Mouse (Mus musculus): Measurements from ENCODE around the gene Rcan2.
"Not testable (repeated sequence)": the region's sequence is repeated elsewhere in the genome, so short reads cannot be mapped to it uniquely, and the experiment has no call there.

Gene Rcan2

DNA sequence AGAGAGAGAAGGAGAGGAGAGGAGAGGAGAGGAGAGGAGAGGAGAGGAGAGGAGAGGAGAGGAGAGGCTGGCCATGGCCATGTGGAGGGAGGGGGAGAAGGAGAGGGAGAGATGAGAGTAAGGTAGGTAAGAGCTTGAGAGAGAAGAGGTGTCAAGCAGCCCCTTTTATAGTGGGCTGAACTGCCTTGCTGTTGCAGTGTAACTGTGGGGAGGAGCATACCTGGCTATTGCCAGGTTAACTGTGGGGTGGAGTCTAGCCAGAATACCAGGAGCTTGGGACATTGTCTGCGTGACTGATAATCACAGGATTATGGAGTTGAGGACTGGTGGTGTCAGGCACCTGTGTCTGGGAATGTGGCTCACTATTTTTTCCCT is 24.2 kb downstream of the Rcan2 start:
- DNase-seq (ENCODE audit: low read depth, low spot score): not testable (repeated sequence)

DNA sequence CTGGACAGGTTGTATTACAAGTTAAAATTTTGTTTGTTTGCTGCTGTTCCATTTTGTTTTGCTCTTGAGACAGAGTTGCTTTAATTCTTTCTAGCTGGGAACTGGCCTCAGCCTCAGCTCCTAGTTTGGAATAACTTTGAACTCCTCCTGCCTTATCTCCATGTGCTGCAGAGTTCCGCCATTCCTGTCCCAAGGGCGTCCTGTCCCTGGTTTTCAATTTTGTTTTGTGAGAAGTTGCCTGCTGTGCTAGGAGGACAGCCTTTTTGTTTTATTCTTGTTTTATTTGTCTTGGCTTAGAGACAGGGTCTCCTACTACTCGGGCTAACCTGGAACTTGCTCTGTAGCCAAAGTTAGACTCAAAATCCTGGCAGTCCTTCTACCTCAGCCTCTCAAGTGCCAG is 26.1 kb downstream of the Rcan2 start:
- DNase-seq (ENCODE audit: low read depth, low spot score): no peak

DNA sequence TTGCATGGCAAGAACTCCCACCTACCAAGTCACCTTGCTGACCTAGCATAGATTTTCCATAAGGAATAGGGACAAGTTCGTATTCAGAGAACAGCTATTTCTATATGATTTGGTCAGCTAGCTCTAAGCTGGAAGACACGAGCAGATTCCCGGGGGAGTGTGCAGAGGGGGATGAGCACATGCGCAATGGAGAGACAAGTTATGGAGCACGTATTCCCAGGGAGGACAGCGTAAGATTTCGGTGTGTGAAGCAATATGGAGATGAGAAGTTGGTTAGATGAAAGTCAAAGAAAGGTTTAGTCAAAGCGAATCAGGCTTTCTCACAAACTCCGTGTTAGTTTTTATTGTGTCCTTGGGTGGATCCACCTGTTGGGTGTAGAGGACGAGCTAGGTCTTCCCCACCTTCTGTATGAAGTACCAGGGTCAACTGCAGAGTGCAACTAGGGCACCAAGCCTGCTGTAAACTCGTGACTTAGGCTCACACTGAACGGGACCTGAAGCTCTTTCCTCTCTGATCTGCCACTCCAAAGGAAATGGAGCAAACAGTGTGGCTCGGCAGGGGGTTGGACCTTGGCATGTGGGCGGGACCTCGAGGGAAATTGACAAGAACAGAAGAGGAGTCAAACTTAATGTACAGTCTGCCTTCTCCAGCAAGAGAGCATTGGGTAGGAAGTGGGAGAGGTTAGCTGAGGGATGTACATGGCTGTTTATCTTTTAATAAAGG is 31.4 kb downstream of the Rcan2 start:
- DNase-seq (ENCODE audit: low read depth, low spot score): no peak

DNA sequence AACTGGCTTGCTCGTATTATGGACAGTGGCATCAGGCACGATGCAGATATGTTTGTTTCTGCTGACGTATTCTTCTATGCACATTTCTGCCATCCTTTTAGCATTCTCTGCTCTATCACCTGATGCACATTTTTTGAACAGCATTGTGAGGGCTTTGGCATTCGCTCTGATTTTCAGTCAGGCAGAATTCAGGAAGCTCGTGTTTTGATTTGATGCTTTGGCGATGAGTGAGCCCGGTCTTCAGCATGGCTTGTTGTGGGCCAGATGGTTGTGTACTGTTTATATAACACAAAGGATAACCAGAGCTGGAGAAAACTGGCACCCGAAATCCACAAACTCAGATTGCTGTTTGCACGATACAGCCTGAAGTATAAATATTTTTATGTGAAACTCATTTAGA is 39.1 kb downstream of the Rcan2 start:
- no peak for DNase-seq (ENCODE audit: low read depth, low spot score)

DNA sequence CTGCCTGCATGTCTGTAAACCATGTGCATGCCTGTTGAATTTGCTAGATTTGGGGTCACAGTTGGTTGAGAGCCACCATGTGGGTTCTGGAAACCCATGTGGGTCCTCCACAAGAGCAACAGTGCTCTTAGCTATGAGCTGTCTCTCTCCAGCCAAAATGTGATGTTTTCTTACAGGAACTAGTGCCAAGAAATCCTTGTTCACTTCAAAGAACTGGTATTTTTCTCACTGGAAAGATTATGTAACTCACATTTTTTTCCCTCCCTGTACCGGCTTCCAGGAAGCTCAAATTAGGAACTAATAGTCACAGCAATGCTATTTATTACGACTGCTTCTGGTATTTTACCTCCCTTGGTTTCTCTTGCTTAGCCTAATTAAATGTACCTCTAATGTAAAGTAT is 45.6 kb downstream of the Rcan2 start:
- no peak for DNase-seq (ENCODE audit: low read depth, low spot score)

DNA sequence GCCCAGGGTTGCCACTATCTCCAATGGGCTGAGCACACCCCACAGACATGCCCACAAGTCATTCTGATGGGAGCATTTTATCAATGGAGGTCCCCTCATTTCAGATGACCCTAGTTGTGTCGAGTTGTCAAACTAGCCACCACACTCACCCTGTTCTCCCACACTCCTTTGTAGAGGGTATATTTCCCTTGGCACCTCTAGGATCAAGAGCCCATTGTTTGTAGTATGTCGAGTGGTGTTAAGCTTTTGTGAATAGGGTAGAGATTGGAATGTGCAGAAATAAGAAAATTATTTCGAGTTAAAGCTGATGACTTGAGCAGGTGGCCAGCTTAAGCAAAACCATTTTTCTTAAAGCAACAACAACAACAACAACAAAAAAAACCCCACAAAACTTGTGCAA is 47.8 kb downstream of the Rcan2 start:
- no peak for DNase-seq (ENCODE audit: low read depth, low spot score)

DNA sequence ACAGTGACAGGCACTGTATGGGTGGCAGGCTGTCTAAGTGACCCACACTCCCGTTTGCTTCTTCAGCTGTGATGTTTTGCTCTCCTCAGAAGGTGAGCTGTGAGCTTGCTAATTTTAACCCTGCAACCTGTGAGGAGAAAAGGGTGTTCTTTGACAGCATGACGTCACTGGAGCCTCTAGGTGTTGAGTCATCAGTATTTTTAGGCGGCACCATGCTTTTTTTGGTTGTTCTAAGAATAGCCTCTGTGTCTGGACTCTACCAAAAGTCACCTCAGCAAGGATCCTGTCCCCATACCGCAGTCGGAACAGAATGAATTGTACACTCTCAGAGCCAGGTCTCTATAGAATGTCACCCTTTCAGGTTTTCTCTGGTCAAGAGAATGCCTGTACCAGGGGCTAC is 54.0 kb downstream of the Rcan2 start:
- DNase-seq (ENCODE audit: low read depth, low spot score): no peak

DNA sequence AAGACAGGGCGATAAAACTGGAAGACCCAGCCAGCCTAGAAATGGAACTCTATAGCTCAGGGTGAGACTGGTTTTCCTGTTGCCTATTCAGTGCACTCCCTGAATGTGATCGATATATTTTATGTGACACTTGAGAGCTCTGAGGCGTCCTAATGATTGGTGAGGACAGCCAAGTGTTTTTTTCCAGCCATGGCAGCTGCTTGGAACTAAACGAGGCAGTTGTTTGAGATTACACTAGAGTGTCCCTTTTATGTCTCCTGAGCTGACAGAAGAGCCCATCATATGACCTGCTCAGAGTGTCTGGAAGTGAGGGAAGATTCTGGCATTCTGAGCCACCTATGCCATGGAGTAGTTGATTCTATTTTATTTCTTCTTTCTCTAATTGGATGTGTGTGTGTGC is 54.9 kb downstream of the Rcan2 start:
- DNase-seq (ENCODE audit: low read depth, low spot score): no peak

DNA sequence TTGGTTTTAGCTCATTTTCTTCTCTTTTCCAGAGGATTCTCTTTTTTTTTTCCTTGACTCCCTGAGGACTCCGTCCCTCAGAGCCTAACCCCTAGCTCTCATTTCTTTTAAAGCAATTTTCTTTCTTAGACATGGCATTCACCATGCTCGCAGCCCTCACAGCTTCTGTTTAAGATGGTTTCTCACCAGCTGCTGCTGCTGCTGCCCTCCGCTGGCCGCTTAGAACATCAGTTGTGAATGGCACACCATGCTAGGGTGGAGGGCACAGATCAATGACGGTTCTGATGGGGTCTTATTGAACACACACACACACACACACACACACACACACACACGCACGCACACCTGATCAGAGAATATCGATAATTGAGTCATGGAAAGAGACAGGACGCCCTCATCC is 67.7 kb downstream of the Rcan2 start:
- no peak for DNase-seq (ENCODE audit: low read depth, low spot score)

DNA sequence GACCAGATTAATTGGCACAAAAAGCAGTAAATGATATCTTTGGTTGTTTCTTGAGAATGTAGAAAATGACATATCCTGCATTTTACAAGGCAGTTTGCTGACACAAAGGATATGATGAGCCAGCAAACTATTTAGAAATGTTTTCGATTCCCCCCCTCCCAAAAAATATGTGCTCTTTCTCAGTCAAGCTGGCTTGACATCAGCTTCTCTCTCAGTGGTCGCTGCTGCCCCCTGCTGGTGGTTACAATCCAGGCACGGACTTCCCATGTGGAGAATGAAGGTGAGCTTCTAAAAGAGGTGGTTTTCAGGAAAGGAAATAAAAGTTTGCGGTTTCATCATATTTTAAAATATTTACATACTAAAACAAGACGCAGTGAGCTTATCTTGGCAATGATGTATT is 68.5 kb downstream of the Rcan2 start:
- DNase-seq (ENCODE audit: low read depth, low spot score): peak; percentile 69

DNA sequence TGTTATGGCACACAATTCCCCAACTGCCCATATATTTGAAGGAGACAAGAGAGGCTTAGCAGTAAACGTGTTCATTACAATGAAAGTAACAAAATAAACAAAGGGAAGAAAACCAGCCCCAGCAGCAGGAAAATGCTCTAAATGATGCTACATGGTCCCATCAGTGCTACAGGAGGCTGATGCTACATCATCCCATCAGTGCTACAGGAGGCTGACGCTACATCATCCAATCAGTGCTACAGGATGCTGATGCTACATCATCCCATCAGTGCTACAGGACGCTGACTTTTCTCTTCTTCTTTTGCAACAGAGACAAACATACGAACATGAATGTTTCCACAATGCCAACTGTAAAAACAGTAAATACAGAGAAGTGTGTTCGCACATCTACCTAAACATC is 73.3 kb downstream of the Rcan2 start:
- DNase-seq (ENCODE audit: low read depth, low spot score): no peak

DNA sequence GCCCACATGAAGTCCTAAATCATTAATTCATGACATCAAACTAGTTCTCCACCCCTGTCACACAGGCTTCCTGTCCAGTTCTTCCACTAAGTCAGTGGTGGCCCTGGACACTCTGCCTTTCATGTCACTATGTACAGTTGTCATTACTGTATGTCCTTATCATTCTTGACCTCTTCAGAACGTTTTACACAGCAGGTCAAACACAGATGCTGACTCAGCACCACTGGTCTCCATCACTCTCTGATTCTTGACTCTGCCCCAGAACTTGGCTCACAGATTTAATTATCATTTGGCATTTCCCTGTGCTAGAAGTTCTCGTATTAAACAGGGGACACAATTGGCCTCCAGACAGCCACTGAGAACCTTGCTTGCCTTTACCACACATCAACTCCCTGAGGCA is 76.3 kb downstream of the Rcan2 start:
- DNase-seq (ENCODE audit: low read depth, low spot score): no peak

DNA sequence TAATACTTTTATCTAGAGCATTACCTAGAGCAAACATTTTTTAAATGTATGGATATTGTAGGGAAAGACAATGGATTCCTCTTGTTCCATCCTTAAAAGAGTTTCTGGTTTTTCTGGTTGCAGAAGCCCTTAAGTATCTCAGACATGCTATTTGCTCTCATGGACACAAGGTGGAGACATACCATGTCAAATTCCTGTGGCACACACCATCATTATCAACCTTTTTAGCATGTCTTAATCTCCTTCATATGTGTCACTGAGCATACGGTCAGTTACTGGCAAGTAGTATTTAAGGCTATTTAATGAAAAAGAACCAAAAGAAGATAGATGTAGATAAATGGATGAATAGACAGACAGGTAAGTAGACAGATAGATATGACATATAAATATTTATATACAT is 81.9 kb downstream of the Rcan2 start:
- DNase-seq (ENCODE audit: low read depth, low spot score): peak; percentile 63

DNA sequence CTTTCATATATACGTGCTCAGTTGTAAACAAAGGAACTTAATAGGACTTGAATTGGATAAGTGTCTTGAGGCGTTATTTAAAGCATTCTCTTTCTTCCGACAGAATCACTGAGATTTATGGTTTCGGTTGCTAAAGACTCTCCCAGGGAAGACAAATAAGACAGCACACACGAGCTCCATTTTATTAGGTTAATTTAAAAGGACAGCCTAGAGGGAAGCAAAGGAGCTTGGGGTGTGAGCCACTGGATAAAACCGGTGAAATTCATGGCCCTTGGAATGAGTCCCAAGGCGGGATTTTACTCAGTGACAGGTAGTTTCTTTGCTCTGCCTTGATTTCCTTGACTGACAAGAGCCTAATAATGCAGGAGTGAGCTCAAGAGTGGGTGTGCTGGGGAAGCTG is 85.1 kb downstream of the Rcan2 start:
- DNase-seq (ENCODE audit: low read depth, low spot score): no peak

DNA sequence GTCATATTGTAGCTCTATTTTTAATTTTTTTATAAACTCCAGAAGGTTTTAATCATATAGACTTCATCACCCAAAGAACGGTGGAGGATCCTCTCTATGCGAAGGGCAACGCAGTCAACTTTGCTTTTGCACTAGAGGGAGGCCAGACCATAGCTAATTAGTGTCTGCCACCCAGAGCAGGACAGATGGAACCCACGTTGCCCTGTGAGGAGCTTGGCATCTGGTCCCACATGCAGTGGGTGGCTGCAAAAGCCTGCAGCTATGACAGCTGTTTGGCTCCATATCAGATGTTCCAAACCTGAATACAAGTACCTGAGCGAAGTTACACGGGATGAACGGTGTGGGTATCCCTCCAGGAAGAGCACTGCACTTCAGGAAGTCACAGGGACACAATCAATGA is 86.8 kb downstream of the Rcan2 start:
- DNase-seq (ENCODE audit: low read depth, low spot score): no peak

DNA sequence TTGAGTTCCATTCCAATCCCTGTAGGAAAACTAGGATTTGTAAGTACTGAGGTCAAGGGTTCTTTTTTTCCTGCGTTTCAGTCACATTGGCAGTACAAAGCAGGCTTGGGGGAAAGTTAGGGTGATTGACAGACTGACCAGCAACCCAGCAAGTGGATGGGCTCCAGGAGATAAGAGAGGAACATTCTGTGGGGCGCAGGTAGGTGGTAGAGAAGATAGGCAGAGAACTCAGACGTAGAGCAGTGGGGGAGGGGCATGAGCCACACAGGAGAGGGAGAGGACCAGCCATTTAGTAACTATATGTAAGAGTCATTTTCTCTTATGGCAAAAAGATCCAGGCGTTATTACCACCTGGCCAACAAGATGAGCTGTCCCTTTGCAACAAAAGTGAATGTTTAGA is 96.2 kb downstream of the Rcan2 start:
- DNase-seq (ENCODE audit: low read depth, low spot score): no peak

DNA sequence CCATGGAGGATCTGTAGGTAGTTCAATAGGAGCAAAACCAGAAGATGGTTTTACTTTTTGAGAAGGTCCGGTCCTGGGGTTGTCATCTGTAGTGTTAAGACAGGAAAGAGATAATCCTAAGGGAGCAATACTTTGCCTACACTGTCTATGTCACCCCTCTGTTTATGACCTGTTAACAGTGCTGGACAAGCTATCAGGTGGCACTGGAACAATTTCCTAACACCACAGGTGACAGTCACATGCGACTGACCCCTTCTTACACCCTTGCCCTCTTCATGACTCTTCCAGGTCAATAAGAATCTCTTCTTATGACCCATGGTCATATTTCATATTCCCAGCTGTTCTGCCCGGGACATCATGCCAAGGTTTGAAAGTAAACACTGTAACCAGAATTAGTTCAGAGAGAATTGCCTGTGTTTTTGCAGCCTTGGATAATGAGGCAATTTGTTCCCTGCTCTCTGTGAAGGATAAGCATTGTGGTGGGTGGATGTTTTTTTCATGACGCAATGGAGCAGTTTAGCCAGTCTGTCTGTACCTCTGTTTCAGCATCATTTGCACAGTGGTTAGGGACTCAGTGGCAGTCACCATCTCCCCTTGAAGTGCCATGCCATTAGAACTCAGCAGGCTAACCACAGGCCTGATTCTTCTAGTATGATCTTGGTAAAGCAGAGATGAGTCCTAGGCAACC is 98.4 kb downstream of the Rcan2 start:
- DNase-seq (ENCODE audit: low read depth, low spot score): no peak

DNA sequence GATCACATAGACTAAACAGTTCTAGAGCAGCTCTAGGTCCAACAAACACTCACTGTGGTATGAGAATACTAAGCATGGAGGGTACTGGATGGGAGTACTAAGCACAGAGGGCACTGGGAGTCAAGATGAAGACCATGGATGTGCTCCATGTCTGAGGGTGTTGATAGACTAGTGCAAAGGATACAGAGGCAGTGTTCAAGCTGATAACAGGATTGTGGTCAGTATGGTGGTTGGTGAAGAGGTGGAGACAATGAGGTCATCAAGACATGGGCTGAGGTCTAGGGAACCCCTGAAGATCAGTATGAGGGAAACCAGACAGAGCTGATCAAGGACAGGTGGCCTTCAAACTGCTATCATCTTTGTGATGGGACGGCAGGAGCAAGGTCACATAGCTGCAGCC is 99.0 kb downstream of the Rcan2 start:
- no peak for DNase-seq (ENCODE audit: low read depth, low spot score)

DNA sequence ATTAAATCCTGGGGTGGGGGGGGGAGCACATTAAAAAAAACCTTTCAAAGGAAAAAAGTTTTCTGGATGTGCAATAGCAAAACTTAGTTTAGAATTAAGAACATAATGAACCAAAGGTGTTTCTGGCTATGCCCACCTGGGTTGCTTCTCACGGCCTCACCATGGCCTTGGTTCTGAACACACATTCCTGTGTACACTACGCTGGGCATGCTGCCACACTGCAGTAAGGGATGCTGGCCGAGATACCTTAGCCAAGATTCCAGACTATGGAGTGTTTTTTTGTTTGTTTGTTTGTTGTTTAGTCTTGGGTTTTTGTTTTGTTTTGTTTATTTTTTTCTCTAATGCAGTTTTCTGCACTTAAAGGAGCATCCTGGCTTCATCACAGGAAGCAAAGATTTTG is 100.3 kb downstream of the Rcan2 start:
- no peak for DNase-seq (ENCODE audit: low read depth, low spot score)

DNA sequence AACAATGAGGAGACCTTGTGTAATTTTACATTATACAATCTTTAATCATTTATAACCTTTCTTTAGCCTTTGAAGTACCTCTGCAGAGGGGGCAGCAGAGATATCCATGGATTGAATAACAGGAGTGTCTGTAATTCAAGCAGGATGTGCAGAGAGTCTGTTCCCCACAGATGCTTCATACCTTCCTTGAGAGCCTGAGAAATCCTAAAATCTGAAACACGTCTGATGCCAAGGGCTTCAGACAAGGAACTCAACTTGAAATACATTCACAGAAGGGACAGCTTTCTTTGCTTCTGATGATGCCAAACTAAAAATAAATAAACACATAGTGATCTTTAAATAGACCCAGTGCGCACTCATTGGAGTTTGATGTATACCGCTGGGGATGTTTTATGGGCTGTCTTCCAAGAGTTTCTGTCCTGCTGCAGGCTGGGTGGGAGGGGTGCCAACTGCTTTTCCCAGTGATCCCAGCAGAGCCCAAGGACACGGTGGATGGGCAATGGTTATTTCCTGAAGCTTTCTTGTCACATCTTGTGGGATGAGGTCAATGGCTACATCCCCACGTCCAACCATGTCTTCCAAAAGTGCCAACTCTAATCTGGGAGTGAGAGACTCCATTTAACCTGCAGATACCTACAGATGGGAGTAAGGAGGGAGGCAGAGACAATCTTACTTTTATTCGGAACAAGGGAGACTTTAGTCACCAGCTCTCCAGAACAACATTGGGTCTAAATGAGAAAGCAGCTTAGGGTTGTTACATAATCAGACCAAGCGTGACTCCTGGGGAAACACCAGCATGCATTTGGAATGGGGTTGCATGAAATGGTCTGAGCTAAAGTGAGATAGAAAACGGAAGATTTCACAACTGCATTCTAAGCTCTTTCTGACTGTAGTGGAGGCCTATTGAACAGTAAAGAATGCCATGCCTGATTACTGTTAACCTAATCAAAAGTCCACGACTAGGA is 102.9 kb downstream of the Rcan2 start:
- no peak for DNase-seq (ENCODE audit: low read depth, low spot score)

DNA sequence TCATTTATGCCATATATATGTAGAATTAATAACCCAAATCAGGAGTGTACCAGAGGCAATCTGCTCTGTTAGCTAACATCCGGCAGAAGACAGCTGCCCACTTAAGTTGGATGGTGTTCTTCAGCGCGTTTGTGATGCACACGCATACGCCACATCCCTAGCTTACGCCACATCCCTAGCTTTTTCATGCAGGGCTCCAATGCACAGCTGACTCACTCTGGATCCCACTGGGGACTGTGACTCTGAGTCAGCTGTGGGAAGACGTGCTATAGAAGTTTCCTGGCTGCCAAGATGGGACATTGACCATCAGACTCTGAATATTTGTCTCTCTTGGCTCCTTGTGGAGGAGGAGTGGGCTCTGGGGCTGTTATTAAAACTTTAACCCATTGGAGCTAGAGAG is 103.7 kb downstream of the Rcan2 start:
- DNase-seq (ENCODE audit: low read depth, low spot score): no peak

DNA sequence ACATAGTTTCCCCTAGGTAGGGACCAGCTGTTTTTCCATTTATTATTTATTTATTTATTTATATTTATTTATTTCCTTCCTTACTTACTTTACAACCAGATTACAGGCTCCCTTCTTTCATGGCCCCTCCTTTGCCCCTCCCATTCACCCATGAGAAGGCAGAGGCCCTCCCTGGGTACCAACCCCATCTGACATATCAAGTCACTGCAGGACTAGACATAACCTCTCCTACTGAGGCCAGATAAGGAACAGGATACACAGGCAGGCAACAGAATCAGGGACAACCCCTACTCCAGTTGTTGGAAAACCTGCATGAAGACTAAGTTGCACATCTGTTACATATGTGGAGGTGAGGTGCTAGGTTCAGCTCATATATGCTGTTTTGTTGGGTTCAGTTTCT is 105.6 kb downstream of the Rcan2 start:
- DNase-seq (ENCODE audit: low read depth, low spot score): no peak

DNA sequence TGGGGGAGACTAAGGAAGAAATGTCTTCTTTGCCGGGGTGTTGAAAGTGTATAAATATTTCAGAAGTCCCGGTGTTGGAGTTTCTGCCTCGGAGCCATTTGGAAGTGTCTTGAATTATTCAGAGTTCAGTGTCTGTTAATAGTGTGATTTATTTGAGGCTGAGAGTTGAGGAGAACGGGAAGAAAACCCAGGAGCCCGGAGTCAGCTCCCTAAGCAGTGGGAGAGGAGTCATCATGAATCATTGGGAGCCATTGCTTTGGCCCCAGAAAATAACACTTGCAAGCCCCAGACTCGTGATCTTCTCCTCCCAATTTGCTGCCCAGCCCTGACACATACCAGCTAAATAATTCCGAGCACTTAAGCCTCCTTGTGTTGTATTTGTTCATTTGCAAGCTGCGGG is 115.0 kb downstream of the Rcan2 start:
- no peak for DNase-seq (ENCODE audit: low read depth, low spot score)

Measured in mesoderm, embryonic 11.5 days (tissue).